Mouse (Mus musculus) heart, embryonic 16.5 days (tissue): ENCODE measurements around the gene Jak2. TPM values are rescaled to one million over a fixed set of nuclear protein-coding genes. Genes with fewer than 3 reads are reported as not detected.

Experiments
- ATAC-seq: fragments of 200-750 bp; cut with Nextera tagmentation; replicated peaks from 2 replicates; pipeline ENCODE4 v1.8.0; 2017; ENCODE audit warnings: moderate number of reproducible peaks; ENCODE audit not compliant: insufficient read depth, low FRiP score; ENCODE audit errors: extremely low read depth
- H3K27ac ChIP-seq: fragments of 300-500 bp; sonication (generic); 2 replicates; pipeline ENCODE4 v1.5.1; 2014; ENCODE audit warnings: mild to moderate bottlenecking, low read length, control low read depth, moderate library complexity
- H3K27me3 ChIP-seq: fragments of 300-500 bp; sonication (generic); 2 replicates; pipeline ENCODE4 v1.6.1; 2014; ENCODE audit warnings: low read length, mixed read lengths; ENCODE audit not compliant: control insufficient read depth, insufficient read depth
- H3K36me3 ChIP-seq: fragments of 300-500 bp; sonication (generic); 2 replicates; pipeline ENCODE4 v1.6.1; 2014; ENCODE audit not compliant: control insufficient read depth, insufficient read depth
- H3K4me1 ChIP-seq: fragments of 300-500 bp; sonication (generic); 2 replicates; pipeline ENCODE4 v1.6.1; 2014; ENCODE audit warnings: low read length, mixed read lengths; ENCODE audit not compliant: control insufficient read depth, insufficient read depth
- H3K4me2 ChIP-seq: fragments of 300-500 bp; sonication (generic); 2 replicates; pipeline ENCODE4 v1.6.1; 2014; ENCODE audit warnings: low read depth, mild to moderate bottlenecking, control low read depth, low read length
- H3K4me3 ChIP-seq: fragments of 300-500 bp; sonication (generic); 2 replicates; pipeline ENCODE4 v1.5.1; 2014; ENCODE audit warnings: mild to moderate bottlenecking, control low read depth, low read length
- H3K9ac ChIP-seq: fragments of 300-500 bp; sonication (generic); 2 replicates; pipeline ENCODE4 v1.6.1; 2014; ENCODE audit warnings: low read length, control low read depth
- H3K9me3 ChIP-seq: fragments of 300-500 bp; sonication (generic); replicated peaks from 2 replicates; pipeline ENCODE4 v1.6.1; 2016; ENCODE audit warnings: low read length; ENCODE audit not compliant: control insufficient read depth
- WGBS: fragments of 180-500 bp; shearing (Covaris S2); extraction: QIAGEN DNeasy Blood & Tissue Kit; methylation state at CpG from one replicate; pipeline ENCODE4 v1.1.7; 2014; 5-methylcytosine and 5-hydroxymethylcytosine counted together
- polyA plus RNA-seq: library from polyadenylated mRNA; unstranded; fragments of >200 nt; fragmentation: Nextera tagmentation; extraction: Ambion mirVana; gene quantifications from 2 replicates; pipeline ENCODE4 v1.2.1, GENCODE M21; 2015

The Jak2 gene
- polyA plus RNA-seq, 1 experiment from 2014 or later: 5.5 TPM

- no peaks in the 10 kb centered on the region for H3K27me3 ChIP-seq
- peak within 1 kb of the TSS; percentile 80 for H3K4me2 ChIP-seq
- no peaks in the 10 kb centered on the region for H3K36me3 ChIP-seq
- peak within 1 kb of the TSS; percentile 52 for H3K9ac ChIP-seq
- H3K4me1 ChIP-seq: peaks cover 3% of the 10 kb centered on the region; the same call in 1 of the 2 replicates
- H3K4me3 ChIP-seq: peak within 1 kb of the TSS; percentile 52
- ATAC-seq: 0 out of 2 replicates have a peak, but pooled peaks have one; percentile 23
- no peaks in the 10 kb centered on the region for H3K9me3 ChIP-seq
- H3K27ac ChIP-seq: no peak within 1 kb of the TSS
- 3% methylated on average over 23 of the region's 23 CpGs for WGBS
These were observed 82.6 kb downstream of the Jak2 start, which contains the start of gene Rln1 for GRCm38 (mm10) chr19:29334068-29334745. Gene Rln1 (minus strand): TSS chr19:29334670.

GRCm38 (mm10) chr19:29336624-29337023, 85.0 kb downstream of the Jak2 start:
- no peak for ATAC-seq
- H3K9me3 ChIP-seq: no peaks in the 10 kb centered on the region
- peaks cover 3% of the 10 kb centered on the region; the same call in 1 of the 2 replicates for H3K4me1 ChIP-seq
- H3K4me3 ChIP-seq: no peak overlapping the region
- no peak overlapping the region for H3K9ac ChIP-seq
- H3K36me3 ChIP-seq: no peaks in the 10 kb centered on the region
- no peak overlapping the region for H3K27ac ChIP-seq
- WGBS: 81% methylated on average over 2 of the region's 2 CpGs
- no peak overlapping the region for H3K4me2 ChIP-seq
- no peaks in the 10 kb centered on the region for H3K27me3 ChIP-seq

- H3K27me3 ChIP-seq: no peaks in the 10 kb centered on the region
- H3K9ac ChIP-seq: no peak overlapping the region
- H3K4me2 ChIP-seq: no peak overlapping the region
- no peak overlapping the region for H3K27ac ChIP-seq
- H3K4me1 ChIP-seq: no peaks in the 10 kb centered on the region
- no peak overlapping the region for H3K4me3 ChIP-seq
- no peak for ATAC-seq
- no peaks in the 10 kb centered on the region for H3K9me3 ChIP-seq
- H3K36me3 ChIP-seq: no peaks in the 10 kb centered on the region
- 75% methylated on average over 4 of the region's 4 CpGs for WGBS
These were observed 89.4 kb downstream of the Jak2 start for GRCm38 (mm10) chr19:29341029-29341428.

- no peaks in the 10 kb centered on the region for H3K36me3 ChIP-seq
- no peak overlapping the region for H3K4me2 ChIP-seq
- H3K27me3 ChIP-seq: no peaks in the 10 kb centered on the region
- H3K9me3 ChIP-seq: no peaks in the 10 kb centered on the region
- H3K27ac ChIP-seq: no peak overlapping the region
- no peak for ATAC-seq
- H3K4me3 ChIP-seq: no peak overlapping the region
- H3K4me1 ChIP-seq: no peaks in the 10 kb centered on the region
- 66% methylated on average over 6 of the region's 6 CpGs for WGBS
- H3K9ac ChIP-seq: no peak overlapping the region
These were observed 90.7 kb downstream of the Jak2 start for GRCm38 (mm10) chr19:29342281-29342680.

GRCm38 (mm10) chr19:29344868-29345267, 93.2 kb downstream of the Jak2 start:
- H3K9ac ChIP-seq: no peak overlapping the region
- H3K4me2 ChIP-seq: no peak overlapping the region
- no peaks in the 10 kb centered on the region for H3K27me3 ChIP-seq
- H3K9me3 ChIP-seq: no peaks in the 10 kb centered on the region
- H3K27ac ChIP-seq: no peak overlapping the region
- H3K4me1 ChIP-seq: no peaks in the 10 kb centered on the region
- H3K36me3 ChIP-seq: peaks cover 3% of the 10 kb centered on the region; the same call in 1 of the 2 replicates
- H3K4me3 ChIP-seq: no peak overlapping the region
- no peak for ATAC-seq

- Histone ChIP-seq H3K4me3 (no peak overlapping the region), H3K36me3 (peaks cover 3% of the 10 kb centered on the region; the same call in 1 of the 2 replicates), H3K4me1 (no peaks in the 10 kb centered on the region), H3K9ac (no peak overlapping the region), H3K4me2 (no peak overlapping the region), H3K27me3 (no peaks in the 10 kb centered on the region), H3K27ac (no peak overlapping the region), H3K9me3 (no peaks in the 10 kb centered on the region)
- WGBS: 78% methylated on average over 6 of the region's 6 CpGs
- ATAC-seq: no peak
These were observed 94.0 kb downstream of the Jak2 start for GRCm38 (mm10) chr19:29345636-29346035.

- Histone ChIP-seq H3K4me3 (no peak overlapping the region), H3K36me3 (peaks cover 3% of the 10 kb centered on the region; the same call in 1 of the 2 replicates), H3K4me2 (no peak overlapping the region), H3K9ac (no peak overlapping the region), H3K4me1 (peaks cover 3% of the 10 kb centered on the region; the same call in 1 of the 2 replicates), H3K9me3 (no peaks in the 10 kb centered on the region), H3K27ac (no peak overlapping the region), H3K27me3 (no peaks in the 10 kb centered on the region)
- ATAC-seq: no peak
- WGBS: 49% methylated on average over 5 of the region's 5 CpGs
These were observed 99.4 kb downstream of the Jak2 start for GRCm38 (mm10) chr19:29350991-29351390.

- H3K4me3 ChIP-seq: peak overlapping the region; percentile 52
- peak overlapping the region; percentile 84 for H3K4me2 ChIP-seq
- H3K27me3 ChIP-seq: no peaks in the 10 kb centered on the region
- no peaks in the 10 kb centered on the region for H3K36me3 ChIP-seq
- no peak; the same call in 1 of the 2 replicates for ATAC-seq
- H3K9ac ChIP-seq: peak overlapping the region; percentile 56; the same call in 1 of the 2 replicates
- H3K27ac ChIP-seq: 0 out of 2 replicates have a peak overlapping the region, but pooled peaks have one; percentile 28
- no peaks in the 10 kb centered on the region for H3K9me3 ChIP-seq
- 3% methylated on average over 20 of the region's 20 CpGs for WGBS
- peaks cover 3% of the 10 kb centered on the region; the same call in 1 of the 2 replicates for H3K4me1 ChIP-seq
These were observed 103.6 kb downstream of the Jak2 start for GRCm38 (mm10) chr19:29354895-29355877.
